Mouse (Mus musculus): ENCODE results near the gene St6gal2. TPM values are rescaled to one million over a fixed set of nuclear protein-coding genes. Genes with fewer than 3 reads are reported as not detected.

Gene St6gal2
- total RNA-seq (2015; ENCODE audit: low replicate concordance): not detected in 2 replicates
- not detected in 2 replicates for total RNA-seq (2017; ENCODE audit: low replicate concordance)

GRCm38 (mm10) chr17:55445250-55446184, at the start of gene St6gal2:
St6gal2 (plus strand) TSS chr17:55445382.
- no peak for ATAC-seq (replicated peaks; ENCODE audit: low FRiP score, poor library complexity, severe bottlenecking)

- no peak for ATAC-seq (replicated peaks; ENCODE audit: low FRiP score, poor library complexity, severe bottlenecking)
Measured at GRCm38 (mm10) chr17:55406043-55406442, 39.1 kb upstream of the St6gal2 start.

DNA sequence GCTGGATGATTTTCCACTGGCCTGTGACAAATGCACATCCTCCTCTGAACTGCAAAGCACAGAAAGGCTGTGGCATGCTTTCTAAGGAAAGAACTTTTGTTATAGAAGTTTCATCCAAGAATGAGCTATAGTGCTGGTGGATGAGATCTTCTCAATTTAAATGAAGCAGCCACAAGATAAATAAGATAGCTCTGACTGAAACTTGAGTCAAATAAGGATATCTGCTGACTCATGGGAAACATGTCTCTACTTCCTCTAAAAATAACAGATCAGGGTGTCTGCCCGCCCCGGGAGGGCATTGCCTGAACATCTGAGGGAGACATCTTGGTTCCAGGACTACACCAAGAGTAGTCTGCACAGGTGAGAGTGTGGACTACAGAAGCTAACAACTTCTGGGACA, 28.7 kb upstream of the St6gal2 start:
- no peak for ATAC-seq (replicated peaks; ENCODE audit: low FRiP score, poor library complexity, severe bottlenecking)

DNA sequence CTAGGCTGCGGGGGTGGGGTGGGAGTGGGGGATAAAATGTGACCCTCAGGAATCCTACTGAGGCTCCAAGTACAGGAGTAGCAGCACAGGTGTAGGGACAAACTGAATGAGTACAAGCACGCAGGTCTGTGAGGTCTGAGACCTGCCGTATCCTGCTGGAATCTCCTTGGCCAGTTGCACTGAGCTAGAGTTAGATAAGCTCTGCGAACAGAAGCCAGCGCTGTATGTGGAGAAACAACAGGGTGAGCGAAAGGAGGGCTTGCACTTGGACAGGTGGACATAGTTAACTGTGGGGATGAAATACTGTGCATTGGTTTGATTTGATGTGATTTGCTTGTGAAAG, 974 bp downstream of the St6gal2 start:
- no peak for ATAC-seq (replicated peaks; ENCODE audit: low FRiP score, poor library complexity, severe bottlenecking)

DNA sequence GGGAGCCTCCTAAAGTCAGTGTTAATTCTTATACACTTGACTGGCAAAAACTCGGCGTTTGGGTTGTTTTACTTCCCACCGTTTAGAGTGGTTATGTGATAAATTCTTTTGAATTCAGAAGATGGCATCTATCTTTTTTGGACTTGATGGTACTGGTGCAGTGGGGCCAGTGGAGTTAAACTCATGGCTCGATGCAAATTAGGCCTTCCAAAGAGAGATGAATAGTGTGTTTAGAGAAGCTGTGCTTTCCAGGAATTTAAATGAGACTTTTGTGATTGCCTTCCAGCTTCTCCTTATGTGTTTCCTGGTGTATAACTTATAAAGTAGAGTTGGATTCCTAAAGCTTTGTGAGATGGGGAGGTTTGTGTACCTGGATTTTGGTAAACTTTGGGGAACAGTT, 1.5 kb downstream of the St6gal2 start:
- ATAC-seq (replicated peaks; ENCODE audit: low FRiP score, poor library complexity, severe bottlenecking): no peak

DNA sequence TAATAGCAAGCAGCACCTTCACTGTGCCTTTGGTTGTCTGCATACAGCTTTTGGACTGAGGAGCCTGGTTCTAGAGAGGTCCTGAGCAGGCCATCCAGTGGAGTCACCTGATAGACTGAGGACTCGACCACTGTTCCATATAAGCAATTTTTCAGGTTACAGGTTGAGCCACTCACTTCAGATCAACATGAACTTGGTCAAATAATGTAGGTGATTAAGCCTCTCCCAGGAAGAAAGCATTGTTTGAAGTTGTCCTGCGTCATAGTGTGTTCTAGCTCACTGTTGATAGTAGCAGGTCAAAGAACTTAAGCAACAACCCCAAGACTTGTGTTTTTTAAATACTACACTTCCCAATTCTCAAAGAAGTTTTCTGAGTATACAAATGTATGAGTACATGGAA, 5.8 kb downstream of the St6gal2 start:
- ATAC-seq (replicated peaks; ENCODE audit: low FRiP score, poor library complexity, severe bottlenecking): no peak

GRCm38 (mm10) chr17:55454487-55454886, 9.3 kb downstream of the St6gal2 start:
- ATAC-seq (replicated peaks; ENCODE audit: low FRiP score, poor library complexity, severe bottlenecking): no peak

DNA sequence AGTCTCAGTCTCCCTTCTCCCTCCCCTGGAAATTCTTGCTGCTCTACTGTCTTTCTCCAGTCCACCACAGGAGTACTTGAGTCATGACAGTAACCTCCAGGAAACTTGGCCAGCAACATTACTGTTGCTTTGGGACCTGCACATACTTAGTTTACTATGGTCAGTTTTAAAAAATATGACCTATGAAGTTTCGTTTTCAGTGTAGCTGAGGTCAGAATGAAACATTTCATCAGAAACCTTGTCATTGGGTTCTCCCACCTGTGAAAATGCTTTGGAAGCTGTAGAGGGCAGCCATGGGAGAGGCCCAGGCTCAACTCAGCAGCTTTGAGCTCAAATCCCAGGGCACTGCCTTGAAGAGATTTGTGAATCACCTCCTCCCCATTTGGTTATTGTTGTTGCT, 15.0 kb downstream of the St6gal2 start:
- ATAC-seq (replicated peaks; ENCODE audit: low FRiP score, poor library complexity, severe bottlenecking): no peak

DNA sequence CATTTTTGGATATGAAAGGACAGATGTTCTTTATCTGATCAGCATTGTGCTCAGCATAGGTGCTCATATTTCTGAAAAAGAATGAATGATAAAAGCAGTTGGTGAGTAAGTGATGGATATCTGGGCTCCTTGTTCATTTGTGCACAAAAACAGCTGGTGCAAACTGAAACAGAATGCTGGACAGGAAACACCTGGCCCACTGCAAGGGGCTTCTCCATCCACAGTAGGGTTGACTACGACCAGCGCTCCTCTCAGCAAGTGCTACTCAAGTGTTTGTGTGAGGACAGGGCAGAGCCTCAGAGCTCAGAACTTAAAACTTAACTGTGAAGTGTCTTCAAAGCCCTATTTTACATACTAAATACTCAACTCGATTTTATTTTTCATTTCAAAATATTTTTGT, 22.4 kb downstream of the St6gal2 start:
- ATAC-seq (replicated peaks; ENCODE audit: low FRiP score, poor library complexity, severe bottlenecking): no peak

DNA sequence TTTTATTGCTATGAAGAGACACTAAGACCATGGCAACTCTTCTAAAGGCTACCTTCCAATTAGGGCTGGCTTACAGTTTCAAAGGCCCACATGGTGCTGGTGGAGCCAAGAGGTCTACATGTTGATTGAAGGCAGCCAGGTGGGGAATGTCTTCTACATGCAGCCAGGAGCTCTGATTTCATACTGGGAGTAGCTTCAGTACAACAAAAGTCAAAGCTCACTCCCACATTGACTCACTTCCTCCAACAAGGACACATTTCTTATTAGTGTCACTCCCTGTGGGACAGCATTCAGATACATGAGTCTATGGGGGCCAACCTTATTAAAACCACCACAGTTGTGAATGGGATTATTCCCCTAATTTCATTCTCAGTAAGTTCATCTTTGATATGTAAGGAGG, 23.8 kb downstream of the St6gal2 start:
- no peak for ATAC-seq (replicated peaks; ENCODE audit: low FRiP score, poor library complexity, severe bottlenecking)

GRCm38 (mm10) chr17:55475974-55476373, 30.8 kb downstream of the St6gal2 start:
- ATAC-seq (replicated peaks; ENCODE audit: low FRiP score, poor library complexity, severe bottlenecking): no peak

DNA sequence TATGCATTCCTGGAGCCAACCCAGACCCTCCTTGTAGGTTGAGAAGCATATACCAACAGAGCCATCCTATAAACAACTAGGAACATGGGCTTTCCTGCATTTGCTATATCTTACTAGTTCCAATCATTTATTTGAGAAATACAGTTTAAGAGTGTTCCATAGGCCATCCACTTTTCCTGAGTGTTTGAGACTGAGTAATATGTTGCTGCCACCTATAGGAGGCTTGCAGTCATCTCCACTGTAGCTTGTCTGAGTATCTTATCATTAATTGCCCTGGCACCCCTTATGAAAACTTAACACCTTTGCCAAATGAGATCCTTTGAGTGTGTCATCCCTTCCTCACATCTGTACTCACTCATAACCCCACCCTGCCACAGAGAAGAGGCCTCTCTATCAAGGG, 32.2 kb downstream of the St6gal2 start:
- ATAC-seq (replicated peaks; ENCODE audit: low FRiP score, poor library complexity, severe bottlenecking): no peak

DNA sequence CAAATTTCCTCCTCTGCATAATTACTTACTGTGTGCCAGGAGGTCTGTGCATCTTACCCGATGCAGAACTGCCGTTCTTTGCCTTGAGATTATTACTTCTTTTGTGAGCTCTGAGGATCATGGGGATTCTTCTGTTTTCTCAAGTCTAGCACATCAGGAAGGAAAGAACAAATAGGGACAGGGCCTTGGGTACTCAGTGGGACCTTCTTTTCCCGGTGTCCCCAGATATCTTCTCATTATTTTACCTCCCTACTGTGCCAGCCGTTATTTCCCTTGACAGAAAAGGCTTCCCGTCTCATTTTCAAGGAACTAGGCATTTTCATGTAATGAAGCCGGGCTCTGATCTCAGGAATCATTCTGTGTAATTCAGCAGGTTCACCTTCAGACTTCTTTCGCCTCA, 34.2 kb downstream of the St6gal2 start:
- ATAC-seq (replicated peaks; ENCODE audit: low FRiP score, poor library complexity, severe bottlenecking): no peak

DNA sequence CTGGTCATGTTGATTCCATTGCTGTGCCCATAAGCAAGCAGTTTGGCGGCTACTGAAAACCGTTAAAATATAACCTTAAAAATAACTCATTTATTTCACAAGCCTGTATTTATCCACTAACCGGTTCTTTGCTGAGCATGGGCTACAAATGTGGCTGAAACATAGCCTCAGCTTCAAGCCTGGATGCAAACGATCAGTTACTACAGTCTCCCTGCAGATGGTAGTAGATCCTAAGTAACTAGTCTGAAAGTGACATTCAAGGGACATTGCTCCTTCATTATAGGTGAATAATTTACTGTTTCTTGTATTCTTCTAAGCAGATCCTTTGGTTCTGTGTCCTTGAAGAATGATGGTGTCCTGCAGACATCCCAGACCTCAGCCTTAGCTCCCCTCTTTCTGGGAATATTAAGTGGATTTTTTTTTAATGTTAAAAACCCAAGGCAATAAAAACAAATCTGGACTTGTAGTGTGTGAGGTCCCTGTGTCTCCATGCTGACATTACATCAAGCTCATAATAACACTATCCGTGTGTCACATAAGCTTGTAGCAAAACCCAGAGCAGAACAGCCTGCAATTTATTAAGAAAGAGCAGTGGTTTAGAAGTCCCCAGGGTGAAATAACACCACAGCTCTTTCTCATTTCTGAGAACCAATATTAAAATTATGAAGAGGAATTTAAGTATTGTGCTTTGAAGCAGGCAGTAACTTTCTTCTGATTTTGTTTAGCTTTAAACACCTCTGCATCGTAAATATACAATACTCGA, 39.1 kb downstream of the St6gal2 start:
- no peak for ATAC-seq (replicated peaks; ENCODE audit: low FRiP score, poor library complexity, severe bottlenecking)

DNA sequence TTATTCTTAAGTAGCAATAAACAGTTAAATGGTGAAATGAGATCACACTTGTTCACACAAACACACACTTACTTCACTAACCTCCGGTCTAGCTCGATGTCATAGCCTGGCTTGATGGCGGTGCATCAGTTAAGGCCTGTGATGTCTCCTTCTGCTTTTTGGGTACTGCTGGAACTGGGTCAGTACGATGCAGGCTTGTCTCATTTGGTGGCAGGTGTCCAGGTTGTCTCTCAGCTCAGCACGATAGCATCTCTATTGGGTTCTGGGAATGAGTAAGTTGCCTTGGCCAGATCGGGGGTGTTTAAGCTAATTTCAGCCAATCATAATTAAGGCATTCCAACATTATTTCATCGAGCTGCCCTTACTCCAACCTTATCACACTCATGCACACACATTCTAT, 86.7 kb downstream of the St6gal2 start:
- no peak for ATAC-seq (replicated peaks; ENCODE audit: low FRiP score, poor library complexity, severe bottlenecking)

GRCm38 (mm10) chr17:55548476-55548875, 103.3 kb downstream of the St6gal2 start:
- no peak for ATAC-seq (replicated peaks; ENCODE audit: low FRiP score, poor library complexity, severe bottlenecking)

DNA sequence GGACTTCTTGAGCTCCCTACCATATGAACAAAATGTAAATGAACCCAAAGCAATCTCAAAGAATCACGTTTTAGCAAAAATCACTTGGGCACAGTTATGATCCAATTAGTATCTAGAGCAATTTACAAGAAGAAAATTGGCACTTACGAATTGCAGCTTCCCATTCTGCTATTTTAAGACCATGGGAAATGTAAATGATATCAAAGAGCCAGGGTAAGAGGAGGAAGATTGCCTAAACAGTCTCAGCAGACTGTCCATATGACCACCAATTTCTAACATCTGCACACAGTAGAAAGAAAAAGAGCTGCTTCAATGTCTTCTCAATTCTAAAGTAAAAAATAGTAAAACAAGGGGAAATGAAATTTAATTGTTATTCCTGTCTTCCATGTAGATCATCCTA, 116.6 kb downstream of the St6gal2 start:
- no peak for ATAC-seq (replicated peaks; ENCODE audit: low FRiP score, poor library complexity, severe bottlenecking)

All from erythroblast, adult 5-6 weeks (primary cell).